Mouse (Mus musculus) left cerebral cortex, adult 2 months (tissue): Measurements from ENCODE around the gene Olfr71. TPM values are rescaled to one million over a fixed set of nuclear protein-coding genes. Genes with fewer than 3 reads are reported as not detected.

Experiments used
- DNase-seq, 2 experiments: peaks; one replicate each; pipeline ENCODE4 v3.0.0; 2021 to 2022; ENCODE audit warnings: low spot score in 2 of 2, mixed read lengths in 1 of 2; ENCODE audit errors: extremely low spot score in 1 of 2
- H3K27ac ChIP-seq: fragments of 200-600 bp; 2 replicates; pipeline ENCODE4 v1.8.1; 2022
- H3K4me3 ChIP-seq: fragments of 200-600 bp; 2 replicates; pipeline ENCODE4 v1.8.1; 2022
- CTCF ChIP-seq: fragments of 200-600 bp; IDR thresholded peaks from 2 replicates; pipeline ENCODE4 v1.8.1; 2022; ENCODE audit warnings: antibody characterized with exemption, mild to moderate bottlenecking, moderate library complexity
- intact Hi-C: fragments of 180-260 bp; cut with DNase I; formaldehyde crosslinking; loops from one replicate; pipeline ENCODE4 v1.15.1; 2025
- total RNA-seq, 2 experiments: library from RNA; stranded (reverse); gene quantifications; 2 replicates each; pipeline ENCODE4 v1.2.3; 2021

The Olfr71 gene
- total RNA-seq, 2 experiments from 2014 or later = not detected

DNA sequence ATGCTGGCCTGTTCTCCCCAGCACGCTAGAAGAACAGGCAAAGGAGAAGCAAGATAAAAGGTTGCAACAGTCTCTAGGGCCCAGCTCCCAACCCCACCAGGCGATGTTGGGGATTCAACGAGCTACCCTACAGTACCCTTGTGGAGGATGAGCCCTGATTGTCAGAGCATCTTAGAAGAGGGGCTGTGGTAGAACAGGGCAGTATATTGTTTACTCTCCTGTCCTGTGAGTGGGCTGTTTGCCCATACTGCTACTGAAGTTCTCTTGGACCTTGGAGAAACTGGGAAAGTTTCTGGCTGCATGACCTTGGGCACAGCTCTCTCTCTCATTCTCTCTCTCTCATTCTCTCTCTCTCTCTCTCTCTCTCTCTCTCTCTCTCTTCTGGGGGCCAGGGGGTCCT, 19.1 kb upstream of the Olfr71 start:
- Histone ChIP-seq H3K27ac (peak overlapping the region; percentile 50; the same call in 1 of the 2 replicates), H3K4me3 (no peak overlapping the region)
- intact Hi-C loops = no loop called here
- no peak for DNase-seq
- no peak for TF ChIP-seq CTCF

DNA sequence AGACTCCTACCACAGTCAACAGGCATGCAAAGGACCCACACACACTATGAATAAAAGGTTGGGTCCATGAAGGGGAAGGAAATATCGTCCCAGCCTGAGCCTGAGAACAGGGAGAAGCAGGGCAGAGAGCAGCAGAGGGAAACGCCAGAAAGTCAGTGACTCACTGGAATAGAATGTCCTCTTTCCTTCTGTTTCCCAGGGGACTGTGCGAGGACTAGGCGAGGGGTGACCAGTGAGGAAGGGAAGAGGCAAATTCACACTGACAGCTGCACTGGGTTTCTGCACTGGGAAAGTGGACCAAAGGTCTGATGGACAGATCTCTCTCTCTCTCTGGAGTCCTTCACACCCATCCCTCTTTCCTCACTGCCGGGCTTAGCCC, 18.5 kb upstream of the Olfr71 start:
- Histone ChIP-seq H3K4me3 (no peak overlapping the region), H3K27ac (peak overlapping the region; percentile 51; the same call in 1 of the 2 replicates)
- no peak for DNase-seq
- intact Hi-C loops = no loop called here
- TF ChIP-seq CTCF = no peak

DNA sequence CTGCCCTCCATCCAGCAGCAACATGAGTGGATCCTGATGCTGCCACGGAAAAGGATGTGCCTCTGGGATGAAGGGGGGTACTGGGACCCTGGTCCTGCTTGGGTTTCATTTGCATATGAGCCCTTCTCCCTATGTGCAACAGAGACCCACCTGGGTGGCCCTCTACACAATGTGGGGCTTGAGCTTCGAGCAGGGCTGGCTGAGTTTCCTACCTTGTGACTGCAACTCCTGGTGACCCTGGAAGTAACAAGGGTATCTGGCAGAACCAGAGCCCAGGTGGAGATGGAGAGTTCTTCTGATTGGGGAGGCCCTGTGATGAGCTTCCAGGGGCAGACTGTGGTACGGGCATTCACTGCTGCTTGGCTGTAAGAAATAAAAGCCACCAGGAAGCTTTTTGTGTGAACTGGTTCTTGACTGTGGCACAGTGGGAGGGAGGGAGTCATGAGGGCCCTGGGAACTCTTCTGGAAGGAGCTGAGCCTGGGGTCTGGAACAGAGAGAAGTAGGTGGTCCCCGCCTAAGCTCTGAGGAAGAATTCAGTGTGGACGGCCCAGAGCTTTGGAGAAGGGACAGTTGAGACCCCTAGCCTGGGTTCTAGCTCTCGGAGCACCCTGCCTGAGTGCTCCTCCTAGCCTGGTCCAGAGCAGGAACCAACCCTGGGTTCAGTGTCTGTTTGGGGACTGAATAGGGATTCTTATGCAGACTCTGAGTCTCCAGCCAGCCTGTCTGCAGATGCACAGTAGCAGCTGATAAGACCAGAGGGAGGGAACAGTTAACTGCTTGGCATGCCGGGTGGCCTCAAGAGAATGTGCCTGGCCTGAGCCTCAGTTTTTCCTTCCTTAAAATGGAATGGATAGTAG, 17.9 kb upstream of the Olfr71 start:
- no peak overlapping the region for H3K4me3 ChIP-seq
- no peak for DNase-seq
- H3K27ac ChIP-seq = peak overlapping the region; percentile 51; the same call in 1 of the 2 replicates
- intact Hi-C loops = no loop called here
- no peak for TF ChIP-seq CTCF

DNA sequence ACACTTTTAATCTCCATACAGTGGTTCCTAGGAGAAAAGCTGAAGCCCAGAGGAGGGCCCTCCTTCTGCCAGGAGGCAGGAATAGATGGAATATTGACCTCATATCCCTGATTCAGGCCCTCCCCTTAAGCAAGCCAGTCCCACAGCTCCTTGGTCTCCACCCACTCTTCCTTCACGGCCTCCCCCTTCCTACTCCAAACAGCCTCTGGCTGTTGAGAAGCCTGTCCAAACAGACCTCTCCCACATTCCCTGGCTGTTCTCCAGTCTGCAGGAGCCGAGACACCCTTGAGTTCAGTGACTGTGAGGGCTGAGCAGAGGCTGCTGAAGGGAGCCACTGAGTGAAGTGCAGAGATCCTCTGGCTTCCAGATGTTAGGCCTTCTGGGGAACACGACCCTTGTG, 16.9 kb upstream of the Olfr71 start, which contains the start of gene Hrct1:
TSS of gene Hrct1 (plus strand) at position 194 of the 400 bp plus-strand sequence.
- TF ChIP-seq CTCF = no peak
- DNase-seq = peak in 1 of 2 experiments; percentile 26
- intact Hi-C loops = no loop called here
- Histone ChIP-seq H3K4me3 (no peak within 1 kb of the TSS), H3K27ac (peak within 1 kb of the TSS; percentile 51; the same call in 1 of the 2 replicates)

DNA sequence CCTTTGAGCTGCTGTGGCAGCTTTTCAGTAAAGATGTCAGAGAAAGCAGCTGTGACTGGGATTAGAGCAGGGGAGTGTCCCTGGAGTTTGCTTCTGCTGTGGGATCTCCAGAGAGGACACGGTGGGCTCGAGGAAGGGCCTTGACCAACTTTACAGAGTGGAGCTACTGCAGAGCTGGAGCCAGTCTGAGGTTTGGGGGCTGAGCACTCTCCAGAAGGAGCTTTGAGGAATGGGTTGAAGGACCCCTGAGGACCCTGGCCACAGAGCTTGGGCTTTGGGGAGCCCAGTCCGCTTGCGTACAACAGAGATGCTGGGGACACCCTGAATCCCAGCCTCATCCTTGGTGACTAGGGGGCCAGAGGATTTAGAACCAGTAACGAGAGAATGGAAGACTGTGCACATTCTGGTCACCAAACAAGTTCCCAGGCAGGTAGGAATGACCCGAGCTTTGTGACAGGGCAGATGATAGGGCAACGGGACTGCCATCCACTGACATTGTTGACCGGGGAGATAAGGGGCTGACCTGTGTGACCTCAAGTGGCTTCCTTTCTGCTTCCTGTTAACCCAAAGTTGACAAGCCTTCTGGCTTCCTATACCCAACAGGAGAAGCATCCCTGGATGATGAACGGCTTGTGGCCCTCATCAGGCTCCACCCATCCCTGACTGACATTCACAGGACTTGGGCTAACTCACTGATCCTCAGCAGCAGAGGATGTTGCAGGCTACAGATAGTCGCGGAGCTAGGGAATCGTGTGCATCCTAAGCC, 16.4 kb upstream of the Olfr71 start:
- no peak for TF ChIP-seq CTCF
- no peak overlapping the region for H3K4me3 ChIP-seq
- intact Hi-C loops = no loop called here
- DNase-seq = no peak
- H3K27ac ChIP-seq = peak overlapping the region; percentile 51; the same call in 1 of the 2 replicates

DNA sequence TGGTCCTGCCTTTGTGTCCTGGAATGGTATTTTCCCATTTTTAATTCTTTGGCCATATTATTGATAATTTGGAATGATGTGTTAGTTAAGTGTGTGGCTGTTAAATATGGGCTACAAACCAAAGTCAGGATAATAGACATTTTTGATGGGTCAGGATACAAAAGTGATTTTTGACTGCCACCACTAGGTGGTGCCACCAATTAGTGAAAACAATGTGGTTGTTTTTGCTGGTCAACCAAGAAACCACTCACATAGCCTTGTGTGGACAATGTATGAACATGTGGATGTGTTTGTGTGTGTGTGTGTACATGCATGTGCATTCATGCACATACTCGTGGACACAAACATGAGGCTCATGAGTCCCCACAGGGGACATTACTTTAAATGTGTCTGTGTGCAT, 14.7 kb upstream of the Olfr71 start:
- intact Hi-C loops = no loop called here
- no peak for DNase-seq
- Histone ChIP-seq H3K27ac (no peak overlapping the region), H3K4me3 (no peak overlapping the region)
- peak; percentile 74 for TF ChIP-seq CTCF

DNA sequence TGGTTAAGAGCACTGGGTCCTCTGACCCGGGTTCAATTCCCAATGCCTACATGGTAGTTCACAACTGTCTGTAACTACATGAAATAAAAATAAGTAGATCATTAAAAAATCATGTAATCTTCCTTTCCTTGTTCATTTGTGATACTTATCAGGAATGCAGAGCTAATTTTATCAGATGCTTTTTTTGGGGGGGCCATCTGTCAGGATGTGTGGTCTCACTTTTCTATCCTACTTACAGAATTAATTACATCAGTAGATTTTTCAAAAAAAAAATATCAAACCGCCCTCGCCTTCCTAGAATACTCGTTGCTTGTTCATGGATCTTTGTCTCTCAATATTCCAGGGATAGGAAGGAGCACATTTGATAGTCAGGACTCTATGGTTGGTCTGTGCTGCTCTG, 12.1 kb upstream of the Olfr71 start:
- Histone ChIP-seq H3K4me3 (no peak overlapping the region), H3K27ac (no peak overlapping the region; the same call in 1 of the 2 replicates)
- intact Hi-C loops = no loop called here
- no peak for TF ChIP-seq CTCF
- no peak for DNase-seq

DNA sequence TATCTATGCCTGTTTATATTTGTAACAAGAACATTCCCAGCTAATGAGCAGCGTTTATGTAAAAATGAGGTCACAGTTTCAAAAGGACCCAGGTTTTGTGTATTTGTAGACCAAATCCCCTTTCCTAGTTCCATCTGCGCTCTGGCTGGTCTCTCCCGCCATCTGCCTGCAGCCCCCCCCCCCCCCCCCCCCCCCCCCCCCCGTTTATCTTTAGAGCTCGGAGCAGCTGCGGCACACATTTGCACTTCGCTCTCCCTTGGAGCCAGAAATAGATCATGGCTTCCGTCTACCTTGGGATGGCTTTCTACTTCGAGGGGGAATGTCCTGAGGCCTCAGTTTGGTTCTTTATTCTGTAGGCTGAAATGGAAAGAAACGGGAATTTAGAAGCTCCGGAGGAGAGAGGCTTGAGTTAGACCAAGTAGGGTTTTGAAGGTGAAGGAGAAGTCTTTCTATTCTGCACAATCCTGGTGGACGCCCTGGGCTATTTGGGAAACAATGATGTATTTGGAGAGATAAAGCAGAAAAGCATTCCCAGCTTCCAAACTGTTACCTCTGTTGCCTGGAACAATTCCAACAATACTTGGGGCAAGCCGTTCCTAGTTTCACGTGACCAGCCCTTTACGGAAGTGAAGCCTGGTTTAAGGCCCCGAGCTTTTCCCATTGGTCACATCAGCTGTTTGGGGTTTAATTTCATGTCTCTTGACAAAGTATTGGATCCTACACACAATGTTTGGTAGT, 10.6 kb upstream of the Olfr71 start:
- no peak for DNase-seq
- Histone ChIP-seq H3K27ac (peak overlapping the region; percentile 17; the same call in 1 of the 2 replicates), H3K4me3 (no peak overlapping the region)
- TF ChIP-seq CTCF = no peak
- intact Hi-C loops = no loop called here

DNA sequence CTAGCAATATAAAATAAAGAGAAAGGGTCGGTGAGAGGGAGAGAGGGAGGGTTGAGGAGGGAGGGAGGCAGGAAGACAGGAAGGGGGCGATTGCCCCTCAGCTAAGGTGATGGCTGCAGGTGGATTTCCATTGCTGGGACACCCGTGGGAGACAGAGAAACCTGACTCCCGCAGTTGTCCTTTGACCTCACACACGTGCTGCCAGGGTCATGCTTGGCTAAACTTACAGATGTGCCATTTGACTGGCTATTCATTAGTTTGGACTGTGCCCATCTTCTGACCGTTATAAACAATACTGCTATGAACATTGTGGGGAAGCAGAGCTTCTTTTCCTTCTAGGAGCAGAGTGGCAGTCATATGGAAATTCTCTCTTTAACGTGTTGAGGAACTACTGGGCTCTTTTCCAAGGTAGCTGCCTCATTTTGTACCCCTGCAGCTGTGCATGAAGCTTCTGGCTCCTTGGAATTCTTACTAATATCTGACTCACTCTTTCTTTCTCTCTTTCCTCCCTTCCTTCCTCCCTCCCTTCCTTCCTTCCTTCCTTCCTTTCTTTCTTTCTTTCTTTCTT, 3.7 kb upstream of the Olfr71 start:
- Histone ChIP-seq H3K27ac (no peak overlapping the region), H3K4me3 (no peak overlapping the region)
- TF ChIP-seq CTCF = no peak
- intact Hi-C loops = loop anchor here (5.0 to 10.0 kb wide), 2 partner anchors 271 to 569 kb away; partner anchors contain the start of gene Tesk1
- DNase-seq = no peak

DNA sequence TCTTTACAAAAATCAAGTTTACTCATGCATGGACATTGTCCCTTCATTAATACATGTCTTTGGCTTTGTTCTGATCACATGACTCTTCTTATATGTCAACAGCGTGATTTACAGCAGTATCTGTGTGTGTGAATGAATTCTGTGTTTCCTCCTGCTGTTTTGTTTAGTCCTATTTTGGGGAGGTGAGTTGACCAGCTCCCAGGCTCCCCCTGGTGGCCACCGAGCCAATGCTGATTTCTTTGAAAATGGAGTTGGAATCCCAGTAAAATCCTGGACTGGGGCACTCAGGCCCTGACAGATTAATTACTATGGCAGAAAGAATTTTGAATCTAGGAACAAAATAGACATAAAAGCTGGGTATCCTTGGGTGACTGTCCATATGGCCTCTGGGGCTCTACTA, 1.8 kb upstream of the Olfr71 start:
- Histone ChIP-seq H3K27ac (no peak overlapping the region), H3K4me3 (no peak overlapping the region)
- peak; percentile 68 to 82 for DNase-seq
- intact Hi-C loops = loop anchor here (1.0 to 10.0 kb wide), 4 partner anchors 40 to 567 kb away; partner anchors contain the start of gene Tesk1
- peak; percentile 90 for TF ChIP-seq CTCF

DNA sequence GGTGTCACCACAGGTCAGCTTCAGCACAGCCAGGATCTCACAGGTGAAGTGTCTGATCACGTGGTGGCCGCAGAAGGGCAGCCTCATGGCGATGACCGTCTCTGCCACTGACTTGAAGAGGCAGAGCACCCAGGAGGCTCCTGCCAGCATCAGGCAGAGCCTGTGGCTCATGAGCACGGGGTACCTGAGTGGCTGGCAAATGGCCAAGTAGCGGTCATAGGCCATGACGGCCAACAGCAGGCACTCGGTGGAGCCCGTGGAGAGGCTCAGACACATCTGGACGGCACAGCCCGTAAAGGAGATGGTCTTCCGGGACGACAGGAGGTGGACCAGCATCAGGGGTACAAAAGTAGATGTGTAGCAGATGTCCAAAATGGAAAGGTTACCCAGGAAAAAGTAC, 4.1 kb downstream of the Olfr71 start:
- Histone ChIP-seq H3K4me3 (no peak overlapping the region), H3K27ac (no peak overlapping the region)
- DNase-seq = no peak
- intact Hi-C loops = no loop called here
- TF ChIP-seq CTCF = no peak
